Mouse (Mus musculus): ENCODE data around the gene Fam161a.

GRCm38 (mm10) chr11:22987357-22987756 is 20.0 kb upstream of the Fam161a start:
- peak; percentile 42 for TF ChIP-seq CTCF (IDR thresholded peaks at IDR 0.05; ENCODE audit: low read depth, low read length)
- no peak for TF ChIP-seq POLR2A (IDR thresholded peaks at IDR 0.05; ENCODE audit: insufficient read depth, low read length)
- TF ChIP-seq EP300 (IDR thresholded peaks at IDR 0.05; ENCODE audit: insufficient read depth, low read depth, low read length), result no peak
